Mouse (Mus musculus) kidney, adult 2 months (tissue): ENCODE measurements at regions not wholly inside any gene's neighbourhood (a gene's known extent, or its start where the extent isn't known, plus 50 kb on each side); places are given as distances from the start of the nearest gene placed in this dataset.

ENCODE experiments used
- DNase-seq: peaks from one replicate; pipeline ENCODE4 v3.0.0; 2021
- H3K27ac ChIP-seq: fragments of 200-500 bp; 2 replicates; pipeline ENCODE4 v1.5.1; 2012; ENCODE audit warnings: low read depth, low read length, control low read depth, inconsistent platforms; ENCODE audit not compliant: insufficient read depth
- H3K27me3 ChIP-seq: fragments of 200-500 bp; replicated peaks from 2 replicates; pipeline ENCODE4 v1.6.1; 2012; ENCODE audit warnings: mild to moderate bottlenecking, moderate library complexity, low read length, inconsistent platforms; ENCODE audit not compliant: control insufficient read depth, insufficient read depth
- H3K36me3 ChIP-seq: fragments of 200-500 bp; 2 replicates; pipeline ENCODE4 v1.6.1; 2012; ENCODE audit warnings: mild to moderate bottlenecking, moderate library complexity, low read length, inconsistent platforms; ENCODE audit not compliant: control insufficient read depth, insufficient read depth
- H3K4me1 ChIP-seq: fragments of 200-500 bp; 2 replicates; pipeline ENCODE4 v1.6.1; 2011; ENCODE audit warnings: low read length; ENCODE audit not compliant: control insufficient read depth, insufficient read depth
- H3K4me3 ChIP-seq: fragments of 200-500 bp; 2 replicates; pipeline ENCODE4 v1.5.1; 2011; ENCODE audit warnings: mild to moderate bottlenecking, low read depth, low read length, control low read depth; ENCODE audit not compliant: insufficient read depth
- CTCF ChIP-seq: fragments of 200-500 bp; conservative IDR thresholded peaks from 2 replicates; pipeline ENCODE4 v1.5.1; 2011; ENCODE audit warnings: low read depth, mild to moderate bottlenecking, control low read depth, low read length, moderate library complexity, mixed read lengths; ENCODE audit not compliant: insufficient read depth, insufficient read length
- POLR2A ChIP-seq: fragments of 200-500 bp; IDR thresholded peaks from one replicate; pipeline ENCODE4 v1.6.1; 2011; ENCODE audit warnings: low read depth, low read length, control low read depth
- WGBS: fragments of 180-500 bp; shearing (Covaris S2); methylation state at CpG from one replicate; pipeline ENCODE4 v1.1.7; 2018; 5-methylcytosine and 5-hydroxymethylcytosine counted together

DNA sequence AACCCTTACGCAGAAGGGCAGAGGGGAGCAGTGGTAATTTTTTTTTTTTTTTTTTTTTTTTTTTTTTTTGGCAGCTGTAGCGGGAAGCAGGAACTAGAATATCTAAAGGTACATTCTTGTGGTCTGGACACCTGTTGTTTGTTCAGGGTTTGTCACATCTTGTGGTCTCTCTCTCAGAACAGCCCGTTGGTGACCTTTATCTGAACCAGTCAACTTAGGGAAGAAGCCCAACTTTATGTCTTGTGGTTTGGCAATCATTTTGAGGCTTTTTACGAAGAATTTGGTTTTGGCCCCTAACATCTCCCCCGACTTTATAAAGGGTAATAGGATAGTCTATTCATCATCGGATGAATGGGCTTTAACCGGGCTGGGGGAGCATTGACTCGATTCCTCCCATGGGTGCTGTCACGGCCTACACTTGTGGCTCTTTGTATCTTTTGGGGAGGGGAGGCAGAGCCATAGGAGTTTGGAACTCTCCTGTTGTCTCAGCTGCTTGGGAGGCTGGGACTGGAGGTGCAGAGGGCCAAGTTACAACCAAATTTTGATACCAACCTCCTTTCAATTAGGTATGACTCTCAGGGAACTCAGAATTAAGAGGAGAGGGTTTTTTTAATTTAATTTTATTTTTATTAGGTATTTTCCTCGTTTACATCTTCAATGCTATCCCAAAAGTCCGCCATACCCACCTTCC, 609.4 kb upstream of the Cntn5 start:
- TF ChIP-seq CTCF, result no peak
- TF ChIP-seq POLR2A, result no peak
- H3K27me3 ChIP-seq, result no peaks in the 10 kb centered on the region
- H3K4me3 ChIP-seq, result no peak overlapping the region
- 68% methylated on average over 11 of the region's 11 CpGs for WGBS
- no peaks in the 10 kb centered on the region for H3K36me3 ChIP-seq
- no peak for DNase-seq
- no peaks in the 10 kb centered on the region for H3K4me1 ChIP-seq
- H3K27ac ChIP-seq, result no peak overlapping the region
